11 mouse cellular contexts compared by ENCODE assay signal in genomic region chr7:34607334-34607970, GRCm38 (mm10). TPM values are rescaled to one million over a fixed set of nuclear protein-coding genes. Genes with fewer than 3 reads are reported as not detected.
A peak's percentile ranks its signal among the peaks of the same experiment; 100 is the strongest.
DNase-seq lines count a peak whose midpoint lies in the region; ATAC-seq and TF ChIP-seq lines count a peak whose summit lies in the region.
"Had no signal": no experiment of that assay in that cellular context is flagged by ENCODE, and none has a peak within 500 bp of the region (broad histone marks: within the 10 kb centered on the region; RNA-seq: fewer than 3 reads in every experiment).

No protein-coding gene starts in this region.

- intact Hi-C loops in left cerebral cortex, postnatal 4 days (cut with DNase I) = no loop called here
- intact Hi-C loops in heart, adult 2 months (cut with DNase I) = no loop called here

- peak; percentile 60 for DNase-seq in left cerebral cortex, postnatal 4 days
- no peak for DNase-seq in left cerebral cortex, adult 9 months (ENCODE audit: low spot score in 2 of 2)
- peak; percentile 27 for DNase-seq in limb, embryonic 11.5 days (ENCODE audit: low spot score)
- peak; percentile 37 for DNase-seq in retina, embryonic 14.5 days (ENCODE audit: low spot score)
- DNase-seq in heart, adult 2 months = no peak
- no peak for DNase-seq in frontal cortex, postnatal 14 days (ENCODE audit: low spot score in 2 of 2)
- DNase-seq: right cerebral cortex, adult 18-20 months had no signal

- no peaks in the 10 kb centered on the region for H3K79me2 ChIP-seq in heart, adult 2 months (replicated peaks; ENCODE audit: control insufficient read depth, insufficient read depth, low read length)

- peak; percentile 59; the same call in 1 of the 2 replicates for ATAC-seq in forebrain, embryonic 12.5 days (ENCODE audit: low FRiP score)
- no peak for ATAC-seq in limb, embryonic 11.5 days (ENCODE audit: insufficient number of reproducible peaks, low FRiP score, low TSS enrichment, low read depth)
- no peak for ATAC-seq in erythroid progenitor cell, adult 5-6 weeks (replicated peaks; ENCODE audit: low FRiP score, poor library complexity, severe bottlenecking)
- ATAC-seq: intestine, embryonic 16.5 days had no signal

- peak overlapping the region; percentile 80 for H3K27ac ChIP-seq in forebrain, embryonic 12.5 days
- H3K27ac ChIP-seq in limb, embryonic 11.5 days (replicated peaks; ENCODE audit: low read depth, low read length) = 0 out of 2 replicates have a peak overlapping the region, but pooled peaks have one; percentile 37
- no peak overlapping the region for H3K27ac ChIP-seq in heart, adult 2 months

- TF ChIP-seq POLR2A in heart, adult 2 months (IDR thresholded peaks at IDR 0.05; ENCODE audit: insufficient read depth, low read depth, low read length) = no peak

- 0 out of 2 replicates have a peak, but pooled peaks cover 2% of the 10 kb centered on the region for H3K27me3 ChIP-seq in forebrain, embryonic 12.5 days
- H3K27me3 ChIP-seq in limb, embryonic 11.5 days (ENCODE audit: control insufficient read depth, insufficient read depth, low read length) = no peaks in the 10 kb centered on the region
- no peaks in the 10 kb centered on the region for H3K27me3 ChIP-seq in heart, adult 2 months (ENCODE audit: control insufficient read depth, insufficient read depth, low read length)

- H3K9ac ChIP-seq in forebrain, embryonic 12.5 days = no peak overlapping the region
- H3K9ac ChIP-seq in limb, embryonic 11.5 days (ENCODE audit: low read length) = no peak overlapping the region
- H3K9ac ChIP-seq in heart, adult 2 months (ENCODE audit: low read depth, low read length) = no peak overlapping the region

- no peaks in the 10 kb centered on the region for H3K9me3 ChIP-seq in forebrain, embryonic 12.5 days
- H3K9me3 ChIP-seq in limb, embryonic 11.5 days (ENCODE audit: control insufficient read depth, low read length) = no peaks in the 10 kb centered on the region

- TF ChIP-seq CTCF in heart, adult 2 months (IDR thresholded peaks at IDR 0.05) = no peak

- 81% methylated on average over 5 of the region's 5 CpGs for WGBS in forebrain, embryonic 12.5 days
- 65% methylated on average over 5 of the region's 5 CpGs for WGBS in limb, embryonic 11.5 days
- WGBS in heart, adult 2 months = 63% methylated on average over 5 of the region's 5 CpGs

- no peak overlapping the region for H3K4me2 ChIP-seq in forebrain, embryonic 12.5 days
- H3K4me2 ChIP-seq in limb, embryonic 11.5 days (ENCODE audit: low read depth, severe bottlenecking) = no peak overlapping the region
- H3K4me2 ChIP-seq: heart, embryonic 11.5 days had no signal

- no peak for TF ChIP-seq EP300 in heart, adult 2 months (IDR thresholded peaks at IDR 0.05; ENCODE audit: insufficient read depth, low read depth, low read length)

- peaks cover 26% of the 10 kb centered on the region for H3K4me1 ChIP-seq in forebrain, embryonic 12.5 days
- H3K4me1 ChIP-seq in limb, embryonic 11.5 days (ENCODE audit: control insufficient read depth, insufficient read depth, low read length) = peaks cover 35% of the 10 kb centered on the region
- no peaks in the 10 kb centered on the region for H3K4me1 ChIP-seq in heart, adult 2 months (ENCODE audit: control insufficient read depth, insufficient read depth, low read length)

- H3K36me3 ChIP-seq in forebrain, embryonic 12.5 days (replicated peaks) = no peaks in the 10 kb centered on the region
- no peaks in the 10 kb centered on the region for H3K36me3 ChIP-seq in limb, embryonic 11.5 days (ENCODE audit: control insufficient read depth, insufficient read depth, low read length)
- H3K36me3 ChIP-seq in heart, adult 2 months (ENCODE audit: control insufficient read depth, insufficient read depth, low read length) = no peaks in the 10 kb centered on the region

- no peak overlapping the region for H3K4me3 ChIP-seq in forebrain, embryonic 12.5 days (replicated peaks)
- H3K4me3 ChIP-seq in limb, embryonic 11.5 days (ENCODE audit: low read depth, low read length) = no peak overlapping the region
- no peak overlapping the region for H3K4me3 ChIP-seq in heart, adult 2 months

RNA-seq across cellular contexts. Expression of gene Kctd15, which starts 49.1 kb away (rescaled TPM):
- 10 to 100 TPM; 41.6 to 47.3 TPM for total RNA-seq in left cerebral cortex, postnatal 4 days (2021)
- 37.9 and 38.1 TPM in 2 replicates for polyA plus RNA-seq in forebrain, embryonic 12.5 days (2016; fragmentation: Nextera tagmentation; extraction: Ambion mirVana)
- 23.4 and 28.2 TPM in 2 replicates for polyA plus RNA-seq in limb, embryonic 11.5 days (2014; fragmentation: Nextera tagmentation; extraction: Ambion mirVana)
- 1 to 10 TPM; 3.6 to 3.8 TPM for total RNA-seq in heart, adult 2 months (2021)
- 4.1 and 5.7 TPM in 2 replicates for polyA plus RNA-seq in heart, adult 2 months (2012; rRNA removed)
- total RNA-seq in erythroid progenitor cell, adult 5-6 weeks (2015; ENCODE audit: low replicate concordance) = not detected in 2 replicates
- not detected in 2 replicates for total RNA-seq in erythroid progenitor cell, adult 5-6 weeks (2017; ENCODE audit: low replicate concordance)

Comparison
In these comparisons a context has a peak if more than half of its experiments do, and no peak if none do; other contexts are left out.
1. DNase-seq: peak in left cerebral cortex, postnatal 4 days (single experiment), limb, embryonic 11.5 days (single experiment) and retina, embryonic 14.5 days (single experiment); none in left cerebral cortex, adult 9 months (0 of 2), heart, adult 2 months (0 of 2) and frontal cortex, postnatal 14 days (0 of 2).
2. RNA of gene Kctd15, which starts 49.1 kb away (total RNA-seq): 41.6 to 47.3 TPM in left cerebral cortex, postnatal 4 days; 3.6 to 3.8 TPM in heart, adult 2 months and not detected in erythroid progenitor cell, adult 5-6 weeks; every median in the first group is over 4 times any median in the second.